Mouse (Mus musculus) liver, embryonic 11.5 days (tissue): ENCODE data around the gene Arhgef25. TPM values are rescaled to one million over a fixed set of nuclear protein-coding genes. Genes with fewer than 3 reads are reported as not detected.

ENCODE experiments used
- ATAC-seq: fragments of 200-750 bp; cut with Nextera tagmentation; replicated peaks from 2 replicates; pipeline ENCODE4 v1.8.0; 2017; ENCODE audit warnings: moderate number of reproducible peaks, mild to moderate bottlenecking, moderate TSS enrichment, moderate library complexity; ENCODE audit not compliant: low FRiP score
- DNase-seq: peaks from one replicate; pipeline ENCODE4 v3.0.0-alpha.2; 2017; ENCODE audit warnings: low spot score
- H3K27ac ChIP-seq: fragments of 300-500 bp; sonication (generic); 2 replicates; pipeline ENCODE4 v1.5.1; 2014; ENCODE audit warnings: mild to moderate bottlenecking, low read depth, low read length, control low read depth
- H3K27me3 ChIP-seq: fragments of 300-500 bp; sonication (generic); replicated peaks from 2 replicates; pipeline ENCODE4 v1.6.1; 2014; ENCODE audit warnings: low read length, mixed read lengths; ENCODE audit not compliant: control insufficient read depth, insufficient read depth
- H3K36me3 ChIP-seq: fragments of 300-500 bp; sonication (generic); 2 replicates; pipeline ENCODE4 v1.6.1; 2014; ENCODE audit warnings: mild to moderate bottlenecking, low read length, moderate library complexity, mixed read lengths; ENCODE audit not compliant: control insufficient read depth, insufficient read depth
- H3K4me1 ChIP-seq: fragments of 300-500 bp; sonication (generic); replicated peaks from 2 replicates; pipeline ENCODE4 v1.6.1; 2014; ENCODE audit warnings: low read length, mixed read lengths; ENCODE audit not compliant: control insufficient read depth, insufficient read depth
- H3K4me2 ChIP-seq: fragments of 300-500 bp; sonication (generic); 2 replicates; pipeline ENCODE4 v1.6.1; 2014; ENCODE audit warnings: mild to moderate bottlenecking, control low read depth, moderate library complexity
- H3K4me3 ChIP-seq: fragments of 300-500 bp; sonication (generic); 2 replicates; pipeline ENCODE4 v1.5.1; 2014; ENCODE audit warnings: low read depth, low read length, control low read depth
- H3K9ac ChIP-seq: fragments of 300-500 bp; sonication (generic); 2 replicates; pipeline ENCODE4 v1.6.1; 2014; ENCODE audit warnings: low read depth, low read length, control low read depth
- H3K9me3 ChIP-seq: fragments of 300-500 bp; sonication (generic); 2 replicates; pipeline ENCODE4 v1.6.1; 2016; ENCODE audit warnings: low read length, inconsistent platforms, mixed read lengths; ENCODE audit not compliant: control insufficient read depth
- WGBS: fragments of 180-500 bp; shearing (Covaris S2); extraction: QIAGEN DNeasy Blood & Tissue Kit; methylation state at CpG from one replicate; pipeline ENCODE4 v1.1.7; 2014; 5-methylcytosine and 5-hydroxymethylcytosine counted together
- polyA plus RNA-seq: library from polyadenylated mRNA; unstranded; fragments of >200 nt; fragmentation: Nextera tagmentation; extraction: Ambion mirVana; gene quantifications from 2 replicates; pipeline ENCODE4 v1.2.1, GENCODE M21; 2014

The Arhgef25 gene
- polyA plus RNA-seq, 1 experiment from 2014 or later: 30.2 TPM

DNA sequence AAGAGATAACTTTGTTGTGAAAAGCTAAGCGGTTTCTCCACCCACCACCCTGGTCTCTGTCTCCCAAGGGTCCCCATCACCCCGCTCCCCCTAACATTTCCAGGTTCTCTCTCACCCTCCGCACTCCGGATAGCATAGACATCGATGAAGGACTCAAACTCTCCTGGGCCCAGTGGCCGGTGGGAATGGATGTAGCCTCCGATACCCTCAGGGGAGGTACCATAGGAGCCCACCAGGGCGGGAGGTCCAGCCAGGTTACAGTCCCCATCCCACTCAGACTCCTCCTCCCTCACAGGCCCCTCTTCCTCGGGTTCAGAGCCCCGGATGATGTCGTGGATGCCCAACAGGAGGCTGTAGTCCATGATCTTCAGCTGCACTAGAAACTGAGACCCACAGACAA is 9.6 kb upstream of the Arhgef25 start:
- Histone ChIP-seq H3K9ac (no peak overlapping the region), H3K4me3 (no peak overlapping the region), H3K9me3 (no peaks in the 10 kb centered on the region), H3K27me3 (no peaks in the 10 kb centered on the region), H3K4me2 (no peak overlapping the region), H3K4me1 (peaks cover 31% of the 10 kb centered on the region), H3K27ac (no peak overlapping the region), H3K36me3 (peaks cover 31% of the 10 kb centered on the region)
- WGBS: 84% methylated on average over 11 of the region's 11 CpGs
- DNase-seq (no peak), ATAC-seq (no peak)

DNA sequence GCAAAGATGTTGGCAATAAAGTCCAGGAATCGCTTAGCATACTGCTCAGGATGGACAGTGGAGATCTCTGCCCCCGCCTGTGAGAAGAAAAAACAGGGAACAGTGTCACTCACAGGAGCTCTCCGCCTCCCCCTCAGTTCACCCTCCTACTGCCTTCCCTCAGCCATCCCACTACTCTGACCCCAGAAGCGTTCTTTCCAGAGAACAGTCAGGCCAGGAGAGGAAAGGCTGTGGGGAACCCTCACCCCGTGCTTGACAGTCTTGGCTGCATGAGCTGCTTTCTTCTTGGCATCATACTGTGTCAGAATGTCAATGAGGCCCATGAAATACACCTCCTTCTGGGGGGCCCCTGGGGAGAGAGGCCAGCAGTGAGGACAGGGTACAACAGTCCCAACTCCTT is 9.2 kb upstream of the Arhgef25 start:
- Histone ChIP-seq H3K9ac (no peak overlapping the region), H3K27ac (no peak overlapping the region), H3K4me2 (no peak overlapping the region), H3K4me3 (no peak overlapping the region), H3K9me3 (no peaks in the 10 kb centered on the region), H3K27me3 (no peaks in the 10 kb centered on the region), H3K4me1 (peaks cover 31% of the 10 kb centered on the region), H3K36me3 (peaks cover 28% of the 10 kb centered on the region)
- ATAC-seq (no peak), DNase-seq (no peak)
- 75% methylated on average over 5 of the region's 5 CpGs for WGBS

DNA sequence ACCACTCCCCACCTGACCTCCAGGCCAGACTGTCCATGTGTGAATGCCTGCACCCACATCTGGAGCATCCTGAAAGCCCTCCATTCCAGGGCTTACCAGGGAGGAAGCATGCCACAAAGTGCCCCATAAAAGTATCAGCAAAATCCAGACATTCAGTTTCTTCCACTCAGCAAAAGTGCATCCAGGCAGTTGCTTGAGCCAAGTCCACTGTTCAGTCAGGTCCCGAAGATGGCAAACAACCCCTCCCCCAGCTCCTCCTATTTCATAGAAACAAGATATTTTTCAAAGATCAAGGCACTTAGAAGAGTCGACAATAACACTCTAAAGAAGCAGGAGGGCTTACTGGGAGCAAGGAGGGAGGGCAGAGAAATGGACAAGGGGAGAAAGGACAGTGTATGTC is 8.6 kb upstream of the Arhgef25 start:
- Histone ChIP-seq H3K27me3 (no peaks in the 10 kb centered on the region), H3K9me3 (no peaks in the 10 kb centered on the region), H3K4me3 (no peak overlapping the region), H3K4me1 (peaks cover 27% of the 10 kb centered on the region), H3K4me2 (no peak overlapping the region), H3K9ac (no peak overlapping the region), H3K36me3 (peaks cover 23% of the 10 kb centered on the region), H3K27ac (peak overlapping the region; percentile 28)
- 62% methylated on average over 2 of the region's 2 CpGs for WGBS
- ATAC-seq: no peak
- no peak for DNase-seq

GRCm38 (mm10) chr10:127197505-127198110 is 7.7 kb upstream of the Arhgef25 start:
- Histone ChIP-seq H3K4me2 (no peak overlapping the region), H3K27me3 (no peaks in the 10 kb centered on the region), H3K36me3 (peaks cover 19% of the 10 kb centered on the region), H3K9me3 (no peaks in the 10 kb centered on the region), H3K4me3 (no peak overlapping the region), H3K4me1 (peaks cover 27% of the 10 kb centered on the region), H3K9ac (no peak overlapping the region), H3K27ac (no peak overlapping the region)
- no peak for ATAC-seq
- DNase-seq: no peak
- WGBS: 86% methylated on average over 11 of the region's 11 CpGs

DNA sequence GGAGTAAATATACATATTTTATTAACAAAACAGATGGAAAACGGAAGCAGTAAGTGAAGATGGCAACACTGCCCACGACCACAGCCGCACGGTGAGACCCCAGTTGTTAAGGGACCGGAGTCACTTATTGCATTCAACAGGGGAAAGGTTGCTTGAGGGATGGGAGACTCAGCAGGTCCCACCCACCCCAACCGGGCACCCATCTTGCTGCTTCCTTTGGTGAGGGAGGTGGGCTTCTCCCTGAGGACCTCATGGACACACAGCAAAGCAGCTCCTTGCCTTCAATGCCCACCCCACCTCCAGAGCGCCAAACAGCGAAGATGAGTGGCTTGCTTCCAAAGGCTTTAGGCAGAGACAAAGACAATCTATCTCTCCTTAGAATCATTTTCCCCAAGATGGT is 7.2 kb upstream of the Arhgef25 start:
- WGBS: 85% methylated on average over 8 of the region's 8 CpGs
- Histone ChIP-seq H3K27ac (no peak overlapping the region), H3K36me3 (peaks cover 17% of the 10 kb centered on the region), H3K27me3 (no peaks in the 10 kb centered on the region), H3K9ac (no peak overlapping the region), H3K4me3 (no peak overlapping the region), H3K4me2 (no peak overlapping the region), H3K4me1 (peaks cover 31% of the 10 kb centered on the region), H3K9me3 (no peaks in the 10 kb centered on the region)
- DNase-seq (no peak), ATAC-seq (no peak)

DNA sequence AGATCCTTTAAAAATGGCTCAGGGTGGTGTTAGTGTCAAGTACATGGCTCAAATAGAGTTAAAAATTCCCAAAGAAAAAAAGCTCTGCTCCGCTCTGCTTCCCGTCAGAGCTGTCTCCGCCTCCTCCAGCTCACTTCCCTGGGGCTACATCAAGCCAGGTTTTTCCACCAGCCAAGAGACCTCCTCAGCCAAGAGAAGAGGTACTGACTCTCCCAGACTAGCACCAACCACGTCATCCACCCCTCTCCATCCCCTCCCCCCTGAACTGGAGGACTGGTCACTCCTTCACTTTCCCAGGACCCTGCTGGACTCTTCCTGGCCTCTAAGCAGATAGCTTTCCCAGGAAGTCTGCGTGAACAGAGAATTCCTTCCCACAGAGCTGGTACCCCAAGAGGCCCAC is 6.5 kb upstream of the Arhgef25 start:
- ATAC-seq (no peak), DNase-seq (no peak)
- H3K9ac ChIP-seq: peak overlapping the region; percentile 95
- H3K4me1 ChIP-seq: peaks cover 36% of the 10 kb centered on the region
- peak overlapping the region; percentile 91 for H3K4me3 ChIP-seq
- peak overlapping the region; percentile 91 for H3K27ac ChIP-seq
- peaks cover 15% of the 10 kb centered on the region for H3K36me3 ChIP-seq
- no peaks in the 10 kb centered on the region for H3K9me3 ChIP-seq
- 50% methylated on average over 5 of the region's 5 CpGs for WGBS
- peak overlapping the region; percentile 93 for H3K4me2 ChIP-seq
- no peaks in the 10 kb centered on the region for H3K27me3 ChIP-seq

DNA sequence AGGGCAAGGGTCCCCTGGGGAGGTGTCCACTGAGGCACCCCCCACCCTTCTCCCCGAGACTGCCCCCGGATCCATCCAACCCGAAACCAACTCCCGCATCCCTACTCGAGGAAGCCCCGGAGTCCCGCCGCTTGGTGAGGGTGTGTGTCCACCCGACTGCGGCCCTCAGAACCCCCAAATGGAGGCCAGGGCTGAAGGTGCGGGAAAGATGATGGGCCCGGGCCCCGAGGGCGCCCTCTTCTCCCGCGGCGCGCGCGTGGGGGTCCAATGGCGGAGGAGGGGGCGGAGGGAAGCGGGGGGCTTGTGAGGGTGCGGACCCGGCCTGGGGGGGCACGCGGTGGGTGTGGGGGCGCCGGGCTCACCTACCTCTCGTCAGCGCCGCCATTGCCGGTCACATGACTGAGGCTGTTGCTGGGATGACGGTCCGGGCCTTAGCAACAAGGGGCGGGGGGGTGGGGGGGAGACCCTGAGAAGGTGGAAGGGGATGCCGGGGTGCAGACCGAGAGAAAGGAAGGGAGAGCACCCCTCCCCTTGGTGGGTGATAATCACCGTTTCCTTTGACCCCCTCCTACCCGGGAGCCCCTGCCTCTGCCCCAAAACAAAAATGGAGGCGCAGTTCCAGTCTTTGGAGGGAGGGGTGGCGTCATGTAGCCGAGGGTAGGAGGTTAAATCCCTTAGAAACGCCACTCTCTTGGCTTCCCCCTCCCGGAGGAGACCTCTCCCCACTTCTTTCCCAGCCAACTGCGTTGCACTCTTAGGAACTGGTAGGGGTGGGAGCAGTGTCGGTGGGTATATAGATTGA is 5.6 kb upstream of the Arhgef25 start, which contains the start of gene Dtx3:
TSS of gene Dtx3 (minus strand) at position 401 of the 802 bp plus-strand sequence.
- peak within 1 kb of the TSS; percentile 93 for H3K4me2 ChIP-seq
- DNase-seq: no peak
- H3K4me1 ChIP-seq: peaks cover 45% of the 10 kb centered on the region
- H3K36me3 ChIP-seq: peaks cover 15% of the 10 kb centered on the region
- ATAC-seq: peak; percentile 35
- H3K9ac ChIP-seq: peak within 1 kb of the TSS; percentile 95
- no peaks in the 10 kb centered on the region for H3K9me3 ChIP-seq
- H3K27ac ChIP-seq: peak within 1 kb of the TSS; percentile 91
- WGBS: under 1% methylated on average over 42 of the region's 47 CpGs
- H3K4me3 ChIP-seq: peak within 1 kb of the TSS; percentile 91
- no peaks in the 10 kb centered on the region for H3K27me3 ChIP-seq

DNA sequence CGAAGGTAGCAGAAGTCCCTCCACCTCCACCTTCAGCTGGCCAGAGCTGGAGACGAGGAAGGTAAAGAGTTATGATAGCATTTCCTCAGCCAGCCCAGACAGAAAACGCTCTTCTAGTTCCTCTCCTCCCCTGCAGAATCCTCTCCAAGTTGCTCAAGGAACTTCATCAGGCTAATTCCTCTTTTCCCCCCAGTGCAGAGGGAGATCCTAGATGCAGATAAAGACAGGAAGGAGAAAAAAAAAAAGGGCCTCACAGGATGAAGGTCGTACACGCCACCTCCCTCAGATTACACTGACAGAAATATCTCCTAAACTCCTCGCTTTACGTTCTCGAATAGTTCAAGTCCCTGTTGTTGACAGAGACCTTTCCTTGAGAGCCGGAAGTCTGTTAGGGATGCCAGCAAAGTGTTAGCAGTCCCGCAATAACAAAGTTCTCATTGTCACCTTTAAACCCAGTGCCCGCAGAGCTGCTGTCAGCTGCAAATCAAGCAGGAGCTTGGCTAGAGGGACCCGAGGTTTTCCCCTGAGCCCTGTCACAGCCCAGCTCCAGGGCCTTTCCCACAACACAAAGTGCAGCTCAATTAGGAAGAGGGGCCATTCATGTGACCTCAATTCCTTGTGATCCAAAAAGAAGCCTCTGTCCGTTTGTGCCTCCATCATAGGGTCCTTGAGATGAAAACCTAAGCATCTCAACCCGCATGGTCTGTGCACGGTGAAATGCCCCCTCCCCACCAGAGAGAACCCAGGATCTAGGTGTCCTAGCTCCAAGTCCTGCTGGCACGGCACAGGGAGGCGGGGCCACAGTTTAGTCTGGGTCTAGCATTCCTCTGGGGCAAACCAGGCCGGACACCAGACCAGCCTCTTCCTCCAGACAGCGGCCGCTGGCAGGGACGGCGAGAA is 4.8 kb upstream of the Arhgef25 start:
- DNase-seq (no peak), ATAC-seq (peak; percentile 29)
- Histone ChIP-seq H3K9ac (peak overlapping the region; percentile 95), H3K4me3 (peak overlapping the region; percentile 91), H3K27me3 (no peaks in the 10 kb centered on the region), H3K27ac (peak overlapping the region; percentile 91), H3K9me3 (no peaks in the 10 kb centered on the region), H3K36me3 (peaks cover 8% of the 10 kb centered on the region), H3K4me1 (peaks cover 50% of the 10 kb centered on the region), H3K4me2 (peak overlapping the region; percentile 93)
- WGBS: 10% methylated on average over 22 of the region's 22 CpGs
